Mouse (Mus musculus): Measurements from ENCODE around the gene Coro7. TPM values are rescaled to one million over a fixed set of nuclear protein-coding genes. Genes with fewer than 3 reads are reported as not detected.

The Coro7 gene
- polyA plus RNA-seq, 1 experiment from 2014 or later = 23.3 TPM

DNA sequence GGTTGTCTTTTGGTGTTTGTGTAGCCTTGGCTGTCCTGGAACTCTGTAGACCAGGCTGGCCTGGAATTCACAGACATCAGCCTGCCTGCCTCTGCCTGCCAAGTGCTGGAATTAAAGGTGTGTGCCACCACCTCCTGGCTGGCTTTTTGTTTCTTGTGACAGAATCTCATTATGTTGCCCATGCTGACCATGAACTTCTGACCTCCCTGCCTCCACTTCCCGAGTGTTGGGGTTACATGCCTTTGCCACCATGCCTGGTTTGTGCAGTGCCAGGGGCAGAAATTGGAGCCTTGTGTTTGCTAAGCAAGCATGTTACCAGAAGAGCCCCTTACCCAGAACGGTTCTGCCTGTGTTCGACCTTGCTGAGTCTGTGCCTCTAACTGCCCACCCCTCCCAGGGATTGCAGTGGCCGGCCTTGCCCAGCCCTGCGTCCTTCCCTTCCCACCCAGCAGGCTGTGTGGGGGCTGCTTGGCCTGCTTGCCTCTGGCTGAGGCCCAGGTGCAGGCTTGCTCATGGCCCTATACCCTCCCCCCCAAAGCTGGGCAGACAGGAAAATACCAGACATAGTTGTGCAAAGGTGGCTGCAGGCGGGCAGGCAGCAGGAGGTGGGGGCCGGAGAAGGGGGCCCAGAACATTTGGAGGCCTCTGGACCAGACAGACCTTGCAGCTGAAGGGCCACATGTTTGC, 76.7 kb downstream of the Coro7 start:
- Histone ChIP-seq H3K4me3 (ENCODE audit: low read depth, low read length) (no peak overlapping the region), H3K4me1 (replicated peaks; ENCODE audit: control insufficient read depth, insufficient read depth, low read length) (peaks cover 48% of the 10 kb centered on the region), H3K36me3 (ENCODE audit: control insufficient read depth, insufficient read depth, low read length) (no peaks in the 10 kb centered on the region), H3K9me3 (ENCODE audit: control insufficient read depth, low read length) (no peaks in the 10 kb centered on the region), H3K27ac (ENCODE audit: low read depth, low read length) (peak overlapping the region; percentile 50; the same call in 1 of the 2 replicates), H3K9ac (ENCODE audit: low read length) (no peak overlapping the region; the same call in 1 of the 2 replicates), H3K4me2 (ENCODE audit: low read depth, low read length, severe bottlenecking) (no peak overlapping the region), H3K27me3 (ENCODE audit: control insufficient read depth, insufficient read depth, low read length) (no peaks in the 10 kb centered on the region)
- DNase-seq (ENCODE audit: low spot score) (no peak), ATAC-seq (replicated peaks; ENCODE audit: low FRiP score) (no peak)
- WGBS = 39% methylated on average over 7 of the region's 7 CpGs

DNA sequence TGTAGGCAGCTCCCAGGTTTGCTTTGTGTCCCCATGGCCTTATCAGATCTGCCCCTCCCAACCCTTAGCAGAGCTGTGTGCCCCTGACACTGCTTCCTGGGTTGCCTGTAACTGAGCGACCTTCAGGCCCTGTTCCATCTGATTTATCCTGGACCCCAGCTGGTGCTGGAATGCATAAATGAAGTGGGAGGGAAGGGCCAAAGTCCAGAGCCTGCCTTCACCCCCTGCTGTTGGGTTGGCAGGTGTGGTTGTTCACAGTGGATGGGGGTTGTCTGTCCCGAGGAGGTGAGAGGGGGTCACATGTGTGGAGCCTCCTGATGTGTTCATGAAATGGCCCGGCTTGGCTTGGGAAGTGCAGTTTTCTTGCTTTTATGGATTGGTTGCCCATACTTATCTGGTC, 77.4 kb downstream of the Coro7 start:
- Histone ChIP-seq H3K9me3 (ENCODE audit: control insufficient read depth, low read length) (no peaks in the 10 kb centered on the region), H3K36me3 (ENCODE audit: control insufficient read depth, insufficient read depth, low read length) (no peaks in the 10 kb centered on the region), H3K27ac (ENCODE audit: low read depth, low read length) (no peak overlapping the region), H3K27me3 (ENCODE audit: control insufficient read depth, insufficient read depth, low read length) (no peaks in the 10 kb centered on the region), H3K4me3 (ENCODE audit: low read depth, low read length) (no peak overlapping the region), H3K9ac (ENCODE audit: low read length) (no peak overlapping the region), H3K4me1 (replicated peaks; ENCODE audit: control insufficient read depth, insufficient read depth, low read length) (peaks cover 50% of the 10 kb centered on the region), H3K4me2 (ENCODE audit: low read depth, low read length, severe bottlenecking) (no peak overlapping the region)
- 23% methylated on average over 3 of the region's 3 CpGs for WGBS
- no peak for DNase-seq (ENCODE audit: low spot score)
- no peak for ATAC-seq (replicated peaks; ENCODE audit: low FRiP score)

DNA sequence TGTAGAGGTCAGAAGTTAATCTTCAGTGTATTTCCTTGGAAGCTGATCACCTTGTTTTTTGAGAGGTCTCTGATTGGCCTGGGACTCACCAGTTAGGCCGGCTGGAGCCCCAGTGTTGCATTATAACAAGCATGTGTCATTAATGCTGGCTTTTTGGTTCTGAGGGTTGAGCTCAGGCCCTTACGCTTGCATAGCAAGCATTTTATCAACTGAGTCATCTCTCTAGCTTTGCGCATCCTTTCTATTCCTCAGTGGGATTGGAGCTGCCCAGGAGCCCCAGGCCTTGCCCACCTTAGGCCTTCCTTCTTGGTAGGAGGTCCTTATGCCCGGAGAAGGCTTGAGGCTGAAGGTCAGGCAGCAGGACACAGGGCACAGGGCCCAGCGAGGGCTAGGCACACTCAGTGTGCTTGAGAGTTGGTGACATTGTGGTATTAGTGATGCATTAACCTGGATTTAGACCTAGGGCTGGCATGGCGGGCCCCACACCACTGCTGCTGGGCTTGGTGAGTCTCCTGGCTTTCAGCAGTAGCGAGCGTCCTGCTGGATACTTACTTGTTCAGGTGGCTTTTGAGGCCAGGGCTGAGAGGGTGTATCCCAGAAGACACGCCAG, 78.8 kb downstream of the Coro7 start:
- H3K4me3 ChIP-seq (ENCODE audit: low read depth, low read length) = no peak overlapping the region
- H3K4me1 ChIP-seq (replicated peaks; ENCODE audit: control insufficient read depth, insufficient read depth, low read length) = peaks cover 57% of the 10 kb centered on the region
- no peaks in the 10 kb centered on the region for H3K27me3 ChIP-seq (ENCODE audit: control insufficient read depth, insufficient read depth, low read length)
- DNase-seq (ENCODE audit: low spot score) (no peak), ATAC-seq (replicated peaks; ENCODE audit: low FRiP score) (no peak)
- no peaks in the 10 kb centered on the region for H3K9me3 ChIP-seq (ENCODE audit: control insufficient read depth, low read length)
- no peak overlapping the region for H3K27ac ChIP-seq (ENCODE audit: low read depth, low read length)
- H3K9ac ChIP-seq (ENCODE audit: low read length) = no peak overlapping the region
- H3K4me2 ChIP-seq (ENCODE audit: low read depth, low read length, severe bottlenecking) = no peak overlapping the region
- no peaks in the 10 kb centered on the region for H3K36me3 ChIP-seq (ENCODE audit: control insufficient read depth, insufficient read depth, low read length)
- 84% methylated on average over 9 of the region's 9 CpGs for WGBS

DNA sequence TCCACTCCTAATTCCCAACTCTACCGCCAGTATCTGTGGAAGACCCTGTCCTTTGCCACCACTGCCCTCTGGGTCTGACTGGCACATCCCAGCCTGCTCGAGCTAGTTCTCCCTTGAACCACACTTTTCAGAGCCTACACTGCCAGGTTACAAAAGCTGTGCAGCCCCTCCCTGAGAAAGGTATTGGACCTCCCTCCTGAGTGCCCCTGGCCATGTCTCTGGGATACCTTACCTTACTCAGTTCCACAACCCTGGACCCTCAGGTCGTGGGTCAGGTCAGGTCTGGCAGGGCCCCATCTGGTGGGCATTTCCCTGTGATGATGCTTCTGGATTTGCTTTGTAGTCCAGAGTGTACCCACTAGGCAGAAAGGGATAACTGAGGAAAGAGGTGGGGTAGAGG, 80.0 kb downstream of the Coro7 start:
- Histone ChIP-seq H3K9me3 (ENCODE audit: control insufficient read depth, low read length) (no peaks in the 10 kb centered on the region), H3K27ac (ENCODE audit: low read depth, low read length) (no peak overlapping the region), H3K27me3 (ENCODE audit: control insufficient read depth, insufficient read depth, low read length) (no peaks in the 10 kb centered on the region), H3K4me3 (ENCODE audit: low read depth, low read length) (no peak overlapping the region), H3K4me1 (replicated peaks; ENCODE audit: control insufficient read depth, insufficient read depth, low read length) (peaks cover 51% of the 10 kb centered on the region), H3K4me2 (ENCODE audit: low read depth, low read length, severe bottlenecking) (no peak overlapping the region), H3K9ac (ENCODE audit: low read length) (no peak overlapping the region), H3K36me3 (ENCODE audit: control insufficient read depth, insufficient read depth, low read length) (no peaks in the 10 kb centered on the region)
- no peak for ATAC-seq (replicated peaks; ENCODE audit: low FRiP score)
- DNase-seq (ENCODE audit: low spot score) = no peak
- 90% methylated on average over 3 of the region's 3 CpGs for WGBS

DNA sequence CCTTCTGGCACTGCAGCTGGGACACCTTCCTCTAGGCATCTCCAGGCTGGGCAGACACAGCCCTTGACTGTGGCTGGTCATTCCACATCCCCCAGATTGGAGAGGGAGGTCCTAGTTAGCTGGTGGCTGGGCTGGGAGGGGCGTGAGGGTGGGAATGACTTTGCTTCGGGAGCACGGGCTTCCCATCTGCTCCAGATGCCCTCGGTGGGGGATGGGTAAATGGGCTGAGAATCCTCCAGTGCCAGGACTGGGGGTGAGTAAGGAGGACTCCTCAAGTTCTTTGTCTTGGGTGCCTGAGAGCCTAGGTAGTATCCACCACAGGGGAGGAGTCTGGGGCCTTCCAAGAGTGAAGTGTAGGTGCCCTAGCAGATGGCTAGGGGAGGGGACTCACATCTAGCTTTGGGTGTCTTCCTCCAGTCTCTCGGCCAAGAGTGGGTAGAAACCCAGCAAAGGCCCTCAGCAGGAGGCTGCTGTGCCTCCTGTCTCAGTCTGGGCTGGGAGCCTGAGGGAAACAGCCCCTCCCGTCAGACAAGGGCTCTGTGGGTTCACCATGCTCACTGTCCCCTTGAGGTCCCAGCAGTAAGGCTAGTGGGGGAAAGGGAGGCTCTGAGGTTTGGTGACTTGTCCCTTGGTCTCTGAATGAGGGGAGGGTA, 80.6 kb downstream of the Coro7 start:
- H3K36me3 ChIP-seq (ENCODE audit: control insufficient read depth, insufficient read depth, low read length) = no peaks in the 10 kb centered on the region
- H3K27ac ChIP-seq (ENCODE audit: low read depth, low read length) = peak overlapping the region; percentile 50
- ATAC-seq (replicated peaks; ENCODE audit: low FRiP score) = no peak
- peak overlapping the region; percentile 21; the same call in 1 of the 2 replicates for H3K4me2 ChIP-seq (ENCODE audit: low read depth, low read length, severe bottlenecking)
- peaks cover 51% of the 10 kb centered on the region for H3K4me1 ChIP-seq (replicated peaks; ENCODE audit: control insufficient read depth, insufficient read depth, low read length)
- H3K4me3 ChIP-seq (ENCODE audit: low read depth, low read length) = no peak overlapping the region
- H3K27me3 ChIP-seq (ENCODE audit: control insufficient read depth, insufficient read depth, low read length) = no peaks in the 10 kb centered on the region
- peak overlapping the region; percentile 37; the same call in 1 of the 2 replicates for H3K9ac ChIP-seq (ENCODE audit: low read length)
- 33% methylated on average over 6 of the region's 6 CpGs for WGBS
- no peaks in the 10 kb centered on the region for H3K9me3 ChIP-seq (ENCODE audit: control insufficient read depth, low read length)
- DNase-seq (ENCODE audit: low spot score) = peak; percentile 52

DNA sequence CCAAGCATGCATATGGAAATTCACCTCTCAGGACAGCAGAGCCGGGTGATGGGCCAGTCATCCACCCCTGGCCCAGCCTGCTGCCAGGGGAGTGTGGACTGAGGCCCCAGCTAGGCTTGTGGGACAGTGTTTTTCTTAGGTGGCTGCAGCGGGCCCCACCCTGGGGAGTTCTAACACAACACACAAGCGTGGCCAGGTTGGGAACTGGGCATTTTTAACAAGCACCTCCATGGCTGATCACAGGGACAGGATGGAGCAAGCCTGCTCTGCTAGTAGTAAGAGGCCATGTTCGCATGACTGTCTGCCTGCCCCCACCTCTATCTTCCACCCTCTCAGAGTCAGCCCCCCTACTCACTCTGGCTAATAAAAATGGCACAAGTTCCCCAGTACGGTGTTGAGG, 81.5 kb downstream of the Coro7 start:
- Histone ChIP-seq H3K4me3 (ENCODE audit: low read depth, low read length) (no peak overlapping the region), H3K9ac (ENCODE audit: low read length) (no peak overlapping the region)
- WGBS = 73% methylated on average over 5 of the region's 5 CpGs

DNA sequence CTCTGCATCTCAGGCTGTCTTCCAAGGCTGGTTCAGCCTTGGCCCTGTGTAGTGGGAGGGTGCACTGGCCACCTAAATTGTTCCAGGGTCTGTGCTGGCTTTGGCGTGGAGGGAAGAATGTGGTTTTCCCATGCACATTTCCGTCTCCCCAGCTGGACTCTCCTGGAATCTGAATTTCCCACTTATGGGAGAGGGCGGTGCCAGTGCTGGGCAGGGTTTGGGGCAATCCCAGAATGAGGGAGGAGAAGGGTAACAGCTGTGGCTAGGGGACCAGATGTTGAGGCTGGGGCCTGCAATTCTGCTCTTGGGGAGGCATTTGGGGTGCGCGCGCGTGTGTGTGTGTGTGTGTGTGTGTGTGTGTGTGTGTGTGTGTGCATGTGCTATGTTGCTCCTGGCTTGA, 82.3 kb downstream of the Coro7 start:
- DNase-seq (ENCODE audit: low spot score) = no peak
- H3K9ac ChIP-seq (ENCODE audit: low read length) = peak overlapping the region; percentile 24; the same call in 1 of the 2 replicates
- no peak for ATAC-seq (replicated peaks; ENCODE audit: low FRiP score)
- peak overlapping the region; percentile 93 for H3K4me2 ChIP-seq (ENCODE audit: low read depth, low read length, severe bottlenecking)
- H3K36me3 ChIP-seq (ENCODE audit: control insufficient read depth, insufficient read depth, low read length) = no peaks in the 10 kb centered on the region
- no peak overlapping the region for H3K27ac ChIP-seq (ENCODE audit: low read depth, low read length)
- H3K9me3 ChIP-seq (ENCODE audit: control insufficient read depth, low read length) = no peaks in the 10 kb centered on the region
- H3K27me3 ChIP-seq (ENCODE audit: control insufficient read depth, insufficient read depth, low read length) = no peaks in the 10 kb centered on the region
- WGBS = 64% methylated on average over 7 of the region's 7 CpGs
- H3K4me3 ChIP-seq (ENCODE audit: low read depth, low read length) = peak overlapping the region; percentile 86; the same call in 1 of the 2 replicates
- peaks cover 51% of the 10 kb centered on the region for H3K4me1 ChIP-seq (replicated peaks; ENCODE audit: control insufficient read depth, insufficient read depth, low read length)

More for the DNA sequence above, 81.5 kb downstream of the Coro7 start:
- no peak overlapping the region for H3K27ac ChIP-seq (ENCODE audit: low read depth, low read length)
- no peaks in the 10 kb centered on the region for H3K9me3 ChIP-seq (ENCODE audit: control insufficient read depth, low read length)
- H3K4me1 ChIP-seq (replicated peaks; ENCODE audit: control insufficient read depth, insufficient read depth, low read length) = peaks cover 55% of the 10 kb centered on the region
- H3K4me2 ChIP-seq (ENCODE audit: low read depth, low read length, severe bottlenecking) = no peak overlapping the region
- DNase-seq (ENCODE audit: low spot score) (no peak), ATAC-seq (replicated peaks; ENCODE audit: low FRiP score) (no peak)
- H3K27me3 ChIP-seq (ENCODE audit: control insufficient read depth, insufficient read depth, low read length) = no peaks in the 10 kb centered on the region
- no peaks in the 10 kb centered on the region for H3K36me3 ChIP-seq (ENCODE audit: control insufficient read depth, insufficient read depth, low read length)

DNA sequence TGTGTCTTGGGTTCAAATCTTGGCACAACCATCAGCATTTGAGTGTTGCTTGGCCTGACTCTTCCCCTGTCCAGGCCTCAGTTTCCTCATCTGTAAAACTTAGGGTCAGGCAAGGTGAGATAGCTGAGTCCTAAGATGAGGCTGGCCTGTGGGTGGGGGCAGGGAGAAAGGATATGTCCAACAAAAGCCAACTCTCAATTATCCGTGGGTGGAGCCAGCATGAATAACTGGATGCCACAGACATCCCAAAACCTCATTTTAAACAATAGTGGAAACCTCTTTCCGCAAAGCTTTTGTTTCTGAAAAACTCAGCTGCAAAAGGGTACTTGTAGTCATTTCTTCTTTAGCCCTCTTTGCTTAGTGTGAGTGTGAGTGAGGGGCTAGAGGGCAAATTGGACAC, 82.7 kb downstream of the Coro7 start:
- peak overlapping the region; percentile 24; the same call in 1 of the 2 replicates for H3K9ac ChIP-seq (ENCODE audit: low read length)
- no peak overlapping the region for H3K27ac ChIP-seq (ENCODE audit: low read depth, low read length)
- H3K4me1 ChIP-seq (replicated peaks; ENCODE audit: control insufficient read depth, insufficient read depth, low read length) = peaks cover 48% of the 10 kb centered on the region
- H3K4me3 ChIP-seq (ENCODE audit: low read depth, low read length) = peak overlapping the region; percentile 86
- DNase-seq (ENCODE audit: low spot score) = no peak
- no peaks in the 10 kb centered on the region for H3K27me3 ChIP-seq (ENCODE audit: control insufficient read depth, insufficient read depth, low read length)
- no peak for ATAC-seq (replicated peaks; ENCODE audit: low FRiP score)
- WGBS = 44% methylated on average over 2 of the region's 2 CpGs
- no peaks in the 10 kb centered on the region for H3K9me3 ChIP-seq (ENCODE audit: control insufficient read depth, low read length)
- peak overlapping the region; percentile 93 for H3K4me2 ChIP-seq (ENCODE audit: low read depth, low read length, severe bottlenecking)
- no peaks in the 10 kb centered on the region for H3K36me3 ChIP-seq (ENCODE audit: control insufficient read depth, insufficient read depth, low read length)

Data from forebrain, embryonic 11.5 days (tissue).